Mouse (Mus musculus): ENCODE results near the gene Lrrc75b. TPM values are rescaled to one million over a fixed set of nuclear protein-coding genes. Genes with fewer than 3 reads are reported as not detected.

Gene Lrrc75b
- polyA plus RNA-seq, 1 experiment from 2014 or later, result 1.9 TPM

GRCm38 (mm10) chr10:75505130-75505495 is 55.0 kb downstream of the Lrrc75b start:
- H3K27ac ChIP-seq (ENCODE audit: low read length), result peak overlapping the region; percentile 60
- H3K9me3 ChIP-seq (ENCODE audit: control insufficient read depth, low read length), result no peaks in the 10 kb centered on the region
- H3K27me3 ChIP-seq (replicated peaks; ENCODE audit: control insufficient read depth, insufficient read depth, low read length), result no peaks in the 10 kb centered on the region
- peaks cover 21% of the 10 kb centered on the region for H3K36me3 ChIP-seq (ENCODE audit: control insufficient read depth, insufficient read depth, low read length)
- H3K4me3 ChIP-seq (ENCODE audit: low read length), result no peak overlapping the region
- no peak overlapping the region for H3K9ac ChIP-seq (ENCODE audit: low read depth, low read length)
- peaks cover 3% of the 10 kb centered on the region; the same call in 1 of the 2 replicates for H3K4me1 ChIP-seq (ENCODE audit: control insufficient read depth, insufficient read depth, low read length)
- no peak overlapping the region for H3K4me2 ChIP-seq (ENCODE audit: low read depth, low read length)
- peak; percentile 79 for ATAC-seq
- WGBS, result 52% methylated on average over 3 of the region's 3 CpGs

GRCm38 (mm10) chr10:75504234-75505129 is 55.6 kb downstream of the Lrrc75b start:
- Histone ChIP-seq H3K9ac (ENCODE audit: low read depth, low read length) (no peak overlapping the region), H3K4me2 (ENCODE audit: low read depth, low read length) (no peak overlapping the region), H3K4me1 (ENCODE audit: control insufficient read depth, insufficient read depth, low read length) (peaks cover 3% of the 10 kb centered on the region), H3K27ac (ENCODE audit: low read length) (peak overlapping the region; percentile 60; the same call in 1 of the 2 replicates), H3K9me3 (ENCODE audit: control insufficient read depth, low read length) (no peaks in the 10 kb centered on the region), H3K4me3 (ENCODE audit: low read length) (no peak overlapping the region), H3K27me3 (replicated peaks; ENCODE audit: control insufficient read depth, insufficient read depth, low read length) (no peaks in the 10 kb centered on the region), H3K36me3 (ENCODE audit: control insufficient read depth, insufficient read depth, low read length) (peaks cover 15% of the 10 kb centered on the region)
- ATAC-seq, result peak; percentile 47
- WGBS, result 75% methylated on average over 8 of the region's 8 CpGs

GRCm38 (mm10) chr10:75503692-75504091 is 56.4 kb downstream of the Lrrc75b start:
- peaks cover 7% of the 10 kb centered on the region for H3K36me3 ChIP-seq (ENCODE audit: control insufficient read depth, insufficient read depth, low read length)
- H3K4me2 ChIP-seq (ENCODE audit: low read depth, low read length), result no peak overlapping the region
- peaks cover 3% of the 10 kb centered on the region for H3K4me1 ChIP-seq (ENCODE audit: control insufficient read depth, insufficient read depth, low read length)
- no peak overlapping the region for H3K4me3 ChIP-seq (ENCODE audit: low read length)
- ATAC-seq, result no peak
- H3K27me3 ChIP-seq (replicated peaks; ENCODE audit: control insufficient read depth, insufficient read depth, low read length), result no peaks in the 10 kb centered on the region
- 93% methylated on average over 7 of the region's 7 CpGs for WGBS
- H3K9ac ChIP-seq (ENCODE audit: low read depth, low read length), result no peak overlapping the region
- H3K9me3 ChIP-seq (ENCODE audit: control insufficient read depth, low read length), result no peaks in the 10 kb centered on the region
- no peak overlapping the region for H3K27ac ChIP-seq (ENCODE audit: low read length)

GRCm38 (mm10) chr10:75501641-75502040 is 58.5 kb downstream of the Lrrc75b start:
- Histone ChIP-seq H3K9ac (ENCODE audit: low read depth, low read length) (no peak overlapping the region), H3K4me3 (ENCODE audit: low read length) (no peak overlapping the region), H3K36me3 (ENCODE audit: control insufficient read depth, insufficient read depth, low read length) (no peaks in the 10 kb centered on the region), H3K27ac (ENCODE audit: low read length) (no peak overlapping the region), H3K9me3 (ENCODE audit: control insufficient read depth, low read length) (no peaks in the 10 kb centered on the region), H3K4me1 (ENCODE audit: control insufficient read depth, insufficient read depth, low read length) (peaks cover 3% of the 10 kb centered on the region), H3K4me2 (ENCODE audit: low read depth, low read length) (no peak overlapping the region), H3K27me3 (replicated peaks; ENCODE audit: control insufficient read depth, insufficient read depth, low read length) (no peaks in the 10 kb centered on the region)
- WGBS, result 100% methylated on average over 1 of the region's 1 CpGs
- no peak for ATAC-seq

- peak; percentile 60 for ATAC-seq
Observed at GRCm38 (mm10) chr10:75500345-75500744, 59.8 kb downstream of the Lrrc75b start.

More at GRCm38 (mm10) chr10:75500345-75500744, 59.8 kb downstream of the Lrrc75b start:
- Histone ChIP-seq H3K36me3 (ENCODE audit: control insufficient read depth, insufficient read depth, low read length) (no peaks in the 10 kb centered on the region), H3K27ac (ENCODE audit: low read length) (no peak overlapping the region; the same call in 1 of the 2 replicates), H3K9me3 (ENCODE audit: control insufficient read depth, low read length) (no peaks in the 10 kb centered on the region), H3K4me2 (ENCODE audit: low read depth, low read length) (no peak overlapping the region), H3K4me1 (ENCODE audit: control insufficient read depth, insufficient read depth, low read length) (peaks cover 3% of the 10 kb centered on the region), H3K4me3 (ENCODE audit: low read length) (no peak overlapping the region), H3K27me3 (replicated peaks; ENCODE audit: control insufficient read depth, insufficient read depth, low read length) (no peaks in the 10 kb centered on the region), H3K9ac (ENCODE audit: low read depth, low read length) (no peak overlapping the region)
- WGBS, result 33% methylated on average over 7 of the region's 7 CpGs

Other genes with a start within 250 kb of the Lrrc75b start
- gene Adora2a, start 243.5 kb downstream of the Lrrc75b start, polyA plus RNA-seq (2015; fragmentation: Nextera tagmentation; extraction: Ambion mirVana), result 2.9 and 3.2 TPM in 2 replicates
- 0.98 and 1.8 TPM in 2 replicates for gene Upb1, start 159.2 kb downstream of the Lrrc75b start, polyA plus RNA-seq (2015; fragmentation: Nextera tagmentation; extraction: Ambion mirVana)
- gene Snrpd3, start 42.8 kb downstream of the Lrrc75b start, polyA plus RNA-seq (2015; fragmentation: Nextera tagmentation; extraction: Ambion mirVana), result 136 and 144 TPM in 2 replicates
- gene Gucd1, start 42.4 kb downstream of the Lrrc75b start, polyA plus RNA-seq (2015; fragmentation: Nextera tagmentation; extraction: Ambion mirVana), result 55.5 and 63.0 TPM in 2 replicates
- gene Ggt1, start 1.3 kb upstream of the Lrrc75b start, polyA plus RNA-seq (2015; fragmentation: Nextera tagmentation; extraction: Ambion mirVana), result 115 and 144 TPM in 2 replicates
- gene Ggt5, start 29.0 kb upstream of the Lrrc75b start, polyA plus RNA-seq (2015; fragmentation: Nextera tagmentation; extraction: Ambion mirVana), result 8.6 and 8.8 TPM in 2 replicates
- 19.1 and 23.3 TPM in 2 replicates for gene Susd2, start 83.7 kb upstream of the Lrrc75b start, polyA plus RNA-seq (2015; fragmentation: Nextera tagmentation; extraction: Ambion mirVana)
- gene Cabin1, start 204.0 kb upstream of the Lrrc75b start, polyA plus RNA-seq (2015; fragmentation: Nextera tagmentation; extraction: Ambion mirVana), result 26.4 and 27.1 TPM in 2 replicates
- 82.0 and 92.1 TPM in 2 replicates for gene Ddt, start 213.1 kb upstream of the Lrrc75b start, polyA plus RNA-seq (2015; fragmentation: Nextera tagmentation; extraction: Ambion mirVana)
- gene Gm20441, start 220.6 kb upstream of the Lrrc75b start, polyA plus RNA-seq (2015; fragmentation: Nextera tagmentation; extraction: Ambion mirVana), result not detected in 2 replicates
- 49.1 and 53.1 TPM in 2 replicates for gene Gstt3, start 221.1 kb upstream of the Lrrc75b start, polyA plus RNA-seq (2015; fragmentation: Nextera tagmentation; extraction: Ambion mirVana)
- 16.4 and 19.2 TPM in 2 replicates for gene Gstt1, start 238.3 kb upstream of the Lrrc75b start, polyA plus RNA-seq (2015; fragmentation: Nextera tagmentation; extraction: Ambion mirVana)